Mouse (Mus musculus) kidney, adult 2 months (tissue): ENCODE results near the gene Nckipsd. TPM values are rescaled to one million over a fixed set of nuclear protein-coding genes. Genes with fewer than 3 reads are reported as not detected.

Source experiments
- DNase-seq: peaks from one replicate; pipeline ENCODE4 v3.0.0; 2021
- H3K27ac ChIP-seq: fragments of 200-500 bp; 2 replicates; pipeline ENCODE4 v1.5.1; 2012; ENCODE audit warnings: low read depth, low read length, control low read depth, inconsistent platforms; ENCODE audit not compliant: insufficient read depth
- H3K27me3 ChIP-seq: fragments of 200-500 bp; replicated peaks from 2 replicates; pipeline ENCODE4 v1.6.1; 2012; ENCODE audit warnings: mild to moderate bottlenecking, moderate library complexity, low read length, inconsistent platforms; ENCODE audit not compliant: control insufficient read depth, insufficient read depth
- H3K36me3 ChIP-seq: fragments of 200-500 bp; 2 replicates; pipeline ENCODE4 v1.6.1; 2012; ENCODE audit warnings: mild to moderate bottlenecking, moderate library complexity, low read length, inconsistent platforms; ENCODE audit not compliant: control insufficient read depth, insufficient read depth
- H3K4me1 ChIP-seq: fragments of 200-500 bp; 2 replicates; pipeline ENCODE4 v1.6.1; 2011; ENCODE audit warnings: low read length; ENCODE audit not compliant: control insufficient read depth, insufficient read depth
- H3K4me3 ChIP-seq: fragments of 200-500 bp; 2 replicates; pipeline ENCODE4 v1.5.1; 2011; ENCODE audit warnings: mild to moderate bottlenecking, low read depth, low read length, control low read depth; ENCODE audit not compliant: insufficient read depth
- CTCF ChIP-seq: fragments of 200-500 bp; conservative IDR thresholded peaks from 2 replicates; pipeline ENCODE4 v1.5.1; 2011; ENCODE audit warnings: low read depth, mild to moderate bottlenecking, control low read depth, low read length, moderate library complexity, mixed read lengths; ENCODE audit not compliant: insufficient read depth, insufficient read length
- POLR2A ChIP-seq: fragments of 200-500 bp; IDR thresholded peaks from one replicate; pipeline ENCODE4 v1.6.1; 2011; ENCODE audit warnings: low read depth, low read length, control low read depth
- WGBS: fragments of 180-500 bp; shearing (Covaris S2); methylation state at CpG from one replicate; pipeline ENCODE4 v1.1.7; 2018; 5-methylcytosine and 5-hydroxymethylcytosine counted together
- polyA plus RNA-seq: library from polyadenylated mRNA; depleted of rRNA; stranded (reverse); fragments of >200 nt; gene quantifications from 2 replicates; pipeline ENCODE4 v1.2.3, GENCODE M21; 2012

Gene Nckipsd
- polyA plus RNA-seq, 1 experiment, result 19.1 TPM

DNA sequence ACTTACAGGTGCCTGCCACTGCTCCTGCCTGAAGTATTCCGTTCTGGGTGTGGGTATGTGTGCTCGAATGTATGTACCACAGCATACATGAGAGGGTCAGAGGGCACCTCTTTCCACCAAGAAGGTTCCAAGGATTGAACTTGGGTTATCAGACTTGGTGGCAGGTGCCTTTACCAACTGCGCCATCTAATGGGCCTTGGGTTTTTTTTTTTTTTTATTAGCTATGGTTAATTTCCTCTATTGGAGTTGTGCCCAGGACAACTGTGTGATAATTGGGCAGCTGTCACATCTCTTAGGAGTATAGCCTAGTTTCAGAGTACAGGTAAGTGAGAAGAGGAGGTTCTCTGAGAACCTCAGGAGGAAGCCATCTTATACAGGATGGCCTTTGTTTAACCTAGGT is 8.6 kb upstream of the Nckipsd start:
- no peak for DNase-seq
- Histone ChIP-seq H3K36me3 (peaks cover 8% of the 10 kb centered on the region; the same call in 1 of the 2 replicates), H3K27me3 (no peaks in the 10 kb centered on the region), H3K4me3 (no peak overlapping the region), H3K4me1 (peaks cover 12% of the 10 kb centered on the region; the same call in 1 of the 2 replicates), H3K27ac (no peak overlapping the region)
- WGBS, result 67% methylated on average over 3 of the region's 3 CpGs
- TF ChIP-seq POLR2A (no peak), CTCF (0 out of 2 replicates have a peak, but pooled peaks have one; percentile 9)

GRCm38 (mm10) chr9:108805768-108806167 is 2.4 kb upstream of the Nckipsd start:
- TF ChIP-seq CTCF (no peak), POLR2A (no peak)
- Histone ChIP-seq H3K4me3 (no peak overlapping the region), H3K27ac (no peak overlapping the region), H3K27me3 (no peaks in the 10 kb centered on the region), H3K36me3 (0 out of 2 replicates have a peak, but pooled peaks cover 3% of the 10 kb centered on the region), H3K4me1 (no peaks in the 10 kb centered on the region; the same call in 1 of the 2 replicates)
- no peak for DNase-seq
- 88% methylated on average over 8 of the region's 8 CpGs for whole genome bisulfite sequencing

DNA sequence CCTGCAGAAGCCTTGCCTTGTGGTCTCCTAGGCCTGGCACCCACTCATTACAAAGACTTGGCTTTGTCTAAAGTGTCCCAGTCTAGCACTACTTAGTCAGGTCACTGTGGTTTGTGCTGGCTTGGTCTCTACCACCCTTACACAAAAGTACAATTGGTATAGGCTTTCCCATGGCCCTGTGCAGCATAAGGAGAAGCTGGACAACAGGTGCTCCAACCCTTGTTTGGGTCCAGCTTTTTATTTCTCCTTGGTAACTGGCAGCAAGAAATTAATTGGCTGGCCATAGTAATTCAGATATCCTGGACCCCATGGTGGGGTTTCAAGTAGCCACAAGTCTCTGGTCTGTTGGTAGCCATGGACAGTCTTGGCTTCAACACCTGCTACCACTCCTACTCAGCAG is 1.8 kb upstream of the Nckipsd start:
- 0 out of 2 replicates have a peak, but pooled peaks cover 1% of the 10 kb centered on the region for H3K36me3 ChIP-seq
- no peak for DNase-seq
- no peaks in the 10 kb centered on the region; the same call in 1 of the 2 replicates for H3K4me1 ChIP-seq
- TF ChIP-seq POLR2A, result no peak
- TF ChIP-seq CTCF, result no peak
- no peaks in the 10 kb centered on the region for H3K27me3 ChIP-seq
- H3K4me3 ChIP-seq, result no peak overlapping the region
- H3K27ac ChIP-seq, result no peak overlapping the region

GRCm38 (mm10) chr9:108806831-108807230 is 1.3 kb upstream of the Nckipsd start:
- H3K27me3 ChIP-seq, result no peaks in the 10 kb centered on the region
- DNase-seq, result no peak
- H3K4me1 ChIP-seq, result no peaks in the 10 kb centered on the region; the same call in 1 of the 2 replicates
- no peak for TF ChIP-seq POLR2A
- TF ChIP-seq CTCF, result no peak
- 80% methylated on average over 1 of the region's 1 CpGs for WGBS
- no peak overlapping the region for H3K4me3 ChIP-seq
- H3K36me3 ChIP-seq, result 0 out of 2 replicates have a peak, but pooled peaks cover 1% of the 10 kb centered on the region
- H3K27ac ChIP-seq, result no peak overlapping the region

- no peaks in the 10 kb centered on the region; the same call in 1 of the 2 replicates for H3K4me1 ChIP-seq
- no peak for DNase-seq
- no peak overlapping the region for H3K4me3 ChIP-seq
- 0 out of 2 replicates have a peak, but pooled peaks cover 1% of the 10 kb centered on the region for H3K36me3 ChIP-seq
- no peaks in the 10 kb centered on the region for H3K27me3 ChIP-seq
- 69% methylated on average over 5 of the region's 5 CpGs for WGBS
- no peak overlapping the region for H3K27ac ChIP-seq
- TF ChIP-seq POLR2A (no peak), CTCF (no peak)
Observed at GRCm38 (mm10) chr9:108807674-108808073, 494 bp upstream of the Nckipsd start.

- no peak for TF ChIP-seq POLR2A
- no peak for TF ChIP-seq CTCF
- H3K36me3 ChIP-seq, result 0 out of 2 replicates have a peak, but pooled peaks cover 1% of the 10 kb centered on the region
- H3K4me3 ChIP-seq, result peak overlapping the region; percentile 58
- no peaks in the 10 kb centered on the region for H3K27me3 ChIP-seq
- no peaks in the 10 kb centered on the region; the same call in 1 of the 2 replicates for H3K4me1 ChIP-seq
- WGBS, result 56% methylated on average over 5 of the region's 5 CpGs
- 0 out of 2 replicates have a peak overlapping the region, but pooled peaks have one; percentile 3 for H3K27ac ChIP-seq
- DNase-seq, result peak; percentile 73
Observed at GRCm38 (mm10) chr9:108809188-108809587, 1.0 kb downstream of the Nckipsd start.

GRCm38 (mm10) chr9:108809723-108810122 is 1.6 kb downstream of the Nckipsd start:
- H3K27ac ChIP-seq, result no peak overlapping the region
- H3K27me3 ChIP-seq, result no peaks in the 10 kb centered on the region
- H3K4me1 ChIP-seq, result no peaks in the 10 kb centered on the region; the same call in 1 of the 2 replicates
- H3K4me3 ChIP-seq, result no peak overlapping the region
- 0 out of 2 replicates have a peak, but pooled peaks cover 1% of the 10 kb centered on the region for H3K36me3 ChIP-seq
- WGBS, result 66% methylated on average over 6 of the region's 6 CpGs
- no peak for DNase-seq
- TF ChIP-seq POLR2A (no peak), CTCF (no peak)

DNA sequence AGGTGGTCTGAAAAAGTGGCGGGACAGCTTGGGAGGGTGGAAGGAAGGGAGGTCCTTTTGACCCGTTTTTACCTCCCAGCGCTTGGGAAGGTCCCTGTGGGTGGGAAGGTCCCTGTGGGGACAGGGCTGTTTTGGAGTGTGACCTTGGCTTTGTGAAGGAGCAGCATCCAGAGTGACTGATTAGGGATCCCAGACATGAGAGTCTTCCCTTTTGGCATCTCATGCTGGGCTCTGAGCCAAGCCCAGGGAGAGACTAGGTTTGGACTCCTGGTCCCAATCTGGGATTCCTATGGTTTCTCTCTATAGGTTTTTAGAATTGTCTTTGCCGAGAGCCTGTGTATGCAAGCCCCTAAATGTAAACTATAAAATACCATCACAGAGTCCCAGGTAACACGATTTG is 2.3 kb downstream of the Nckipsd start:
- DNase-seq, result peak; percentile 41
- WGBS, result 72% methylated on average over 5 of the region's 5 CpGs
- TF ChIP-seq CTCF, result no peak
- no peak for TF ChIP-seq POLR2A
- H3K4me3 ChIP-seq, result no peak overlapping the region
- 0 out of 2 replicates have a peak, but pooled peaks cover 1% of the 10 kb centered on the region for H3K36me3 ChIP-seq
- no peaks in the 10 kb centered on the region; the same call in 1 of the 2 replicates for H3K4me1 ChIP-seq
- no peaks in the 10 kb centered on the region for H3K27me3 ChIP-seq
- H3K27ac ChIP-seq, result no peak overlapping the region
